Mouse (Mus musculus) liver, embryonic 13.5 days (tissue): ENCODE results near the gene Arhgef3. TPM values are rescaled to one million over a fixed set of nuclear protein-coding genes. Genes with fewer than 3 reads are reported as not detected.
A peak's percentile ranks its signal among the peaks of the same experiment; 100 is the strongest.

Experiments
- ATAC-seq: fragments of 200-750 bp; cut with Nextera tagmentation; 2 replicates; pipeline ENCODE4 v1.8.0; 2017; ENCODE audit warnings: low read depth, mild to moderate bottlenecking, moderate number of reproducible peaks, moderate library complexity
- DNase-seq: peaks from one replicate; pipeline ENCODE4 v3.0.0; 2022
- H3K27ac ChIP-seq: fragments of 300-500 bp; sonication (generic); 2 replicates; pipeline ENCODE4 v1.5.1; 2015; ENCODE audit warnings: moderate library complexity, mild to moderate bottlenecking, inconsistent platforms
- H3K27me3 ChIP-seq: fragments of 300-500 bp; sonication (generic); 2 replicates; pipeline ENCODE4 v1.6.1; 2015; ENCODE audit warnings: mild to moderate bottlenecking, inconsistent platforms
- H3K36me3 ChIP-seq: fragments of 300-500 bp; sonication (generic); 2 replicates; pipeline ENCODE4 v1.6.1; 2015; ENCODE audit warnings: mild to moderate bottlenecking, inconsistent platforms
- H3K4me1 ChIP-seq: fragments of 300-500 bp; sonication (generic); replicated peaks from 2 replicates; pipeline ENCODE4 v1.6.1; 2015; ENCODE audit warnings: inconsistent platforms
- H3K4me2 ChIP-seq: fragments of 300-500 bp; sonication (generic); 2 replicates; pipeline ENCODE4 v1.6.1; 2015; ENCODE audit warnings: inconsistent platforms, mild to moderate bottlenecking, moderate library complexity
- H3K4me3 ChIP-seq: fragments of 300-500 bp; sonication (generic); replicated peaks from 2 replicates; pipeline ENCODE4 v1.5.1; 2015; ENCODE audit warnings: mild to moderate bottlenecking, inconsistent platforms
- H3K9ac ChIP-seq: fragments of 300-500 bp; sonication (generic); 2 replicates; pipeline ENCODE4 v1.6.1; 2015; ENCODE audit warnings: mild to moderate bottlenecking, inconsistent platforms
- H3K9me3 ChIP-seq: fragments of 300-500 bp; sonication (generic); replicated peaks from 2 replicates; pipeline ENCODE4 v1.6.1; 2016; ENCODE audit warnings: inconsistent platforms
- WGBS: fragments of 180-500 bp; shearing (Covaris S2); methylation state at CpG from one replicate; pipeline ENCODE4 v1.1.7; 2015; ENCODE audit not compliant: insufficient replicate concordance; 5-methylcytosine and 5-hydroxymethylcytosine counted together
- polyA plus RNA-seq: library from polyadenylated mRNA; unstranded; fragments of >200 nt; fragmentation: Nextera tagmentation; extraction: Ambion mirVana; gene quantifications from 2 replicates; pipeline ENCODE4 v1.2.1, GENCODE M21; 2015

Arhgef3 gene
- polyA plus RNA-seq, 1 experiment from 2014 or later, result 3.7 TPM

DNA sequence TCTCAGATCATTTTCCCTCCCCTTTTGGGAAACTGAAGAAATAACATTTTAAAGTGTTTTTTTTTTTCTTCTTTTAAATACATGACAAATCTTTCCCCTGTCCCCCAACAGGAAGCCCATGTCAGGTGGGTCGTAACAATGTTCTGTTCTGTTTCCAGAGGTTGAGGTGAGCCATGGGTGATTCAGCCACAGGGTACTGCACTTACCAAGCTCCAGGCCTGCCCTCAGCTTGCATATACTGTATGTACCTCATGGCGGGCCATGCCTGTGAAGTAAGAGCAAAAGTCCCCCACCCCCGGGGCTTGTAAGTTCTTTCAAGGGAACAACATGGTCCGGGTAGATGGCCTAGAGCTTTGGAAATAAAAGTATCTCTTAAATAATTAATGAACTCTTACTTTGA lies 188.6 kb downstream of the Arhgef3 start:
- 63% methylated on average over 4 of the region's 4 CpGs for WGBS
- no peaks in the 10 kb centered on the region for H3K27me3 ChIP-seq
- ATAC-seq, result no peak

DNA sequence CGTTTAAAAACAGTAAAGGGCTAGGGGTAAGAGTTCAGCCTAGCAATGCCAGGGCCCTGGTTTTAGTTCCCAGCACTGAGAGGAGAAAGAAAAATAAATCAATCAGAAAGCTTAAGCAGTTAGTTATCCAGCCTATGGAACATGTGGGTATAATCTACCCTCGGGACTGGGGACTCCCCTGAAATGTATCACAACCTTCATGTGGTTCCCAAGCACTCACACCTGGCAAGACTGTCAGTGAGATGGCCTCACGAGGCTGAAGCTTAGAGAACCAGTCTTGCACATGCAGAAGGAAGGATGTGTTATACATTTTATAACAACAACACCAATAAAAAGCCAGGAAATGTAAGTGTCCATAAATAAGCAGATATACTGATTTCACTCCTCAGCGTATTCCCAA lies 189.7 kb downstream of the Arhgef3 start:
- Histone ChIP-seq H3K9me3 (no peaks in the 10 kb centered on the region), H3K36me3 (no peaks in the 10 kb centered on the region), H3K27ac (no peak overlapping the region), H3K4me2 (no peak overlapping the region), H3K4me3 (no peak overlapping the region), H3K4me1 (no peaks in the 10 kb centered on the region), H3K27me3 (no peaks in the 10 kb centered on the region), H3K9ac (no peak overlapping the region)
- ATAC-seq (no peak), DNase-seq (no peak)
- WGBS, result 61% methylated on average over 4 of the region's 4 CpGs

More for the DNA sequence above, 188.6 kb downstream of the Arhgef3 start:
- Histone ChIP-seq H3K4me3 (no peak overlapping the region), H3K4me1 (no peaks in the 10 kb centered on the region), H3K27ac (no peak overlapping the region), H3K9ac (no peak overlapping the region), H3K36me3 (no peaks in the 10 kb centered on the region), H3K4me2 (no peak overlapping the region), H3K9me3 (no peaks in the 10 kb centered on the region)
- no peak for DNase-seq

DNA sequence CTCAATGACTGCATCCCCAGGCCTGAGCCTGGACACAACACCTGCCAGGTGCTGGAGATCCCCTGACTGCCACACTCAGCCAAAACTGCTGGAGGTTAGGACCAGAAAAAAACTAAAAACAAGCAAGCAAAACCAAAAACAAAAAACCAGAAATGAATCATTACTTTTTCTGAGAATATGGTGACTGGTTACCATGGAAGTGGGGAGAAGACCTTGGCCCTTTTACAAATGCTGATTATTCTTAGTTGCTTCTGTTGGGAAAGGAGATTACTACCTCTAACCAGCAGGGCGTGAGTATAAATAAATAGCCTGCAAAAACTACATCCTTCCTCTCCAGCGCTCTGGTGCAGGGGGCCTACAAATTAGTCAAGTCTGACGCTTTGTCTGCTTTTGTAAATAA lies 194.1 kb downstream of the Arhgef3 start:
- Histone ChIP-seq H3K27ac (no peak overlapping the region), H3K9me3 (no peaks in the 10 kb centered on the region), H3K4me3 (no peak overlapping the region), H3K4me1 (no peaks in the 10 kb centered on the region), H3K36me3 (no peaks in the 10 kb centered on the region), H3K9ac (no peak overlapping the region), H3K4me2 (no peak overlapping the region), H3K27me3 (no peaks in the 10 kb centered on the region)
- DNase-seq (no peak), ATAC-seq (no peak)
- WGBS, result 62% methylated on average over 3 of the region's 3 CpGs

DNA sequence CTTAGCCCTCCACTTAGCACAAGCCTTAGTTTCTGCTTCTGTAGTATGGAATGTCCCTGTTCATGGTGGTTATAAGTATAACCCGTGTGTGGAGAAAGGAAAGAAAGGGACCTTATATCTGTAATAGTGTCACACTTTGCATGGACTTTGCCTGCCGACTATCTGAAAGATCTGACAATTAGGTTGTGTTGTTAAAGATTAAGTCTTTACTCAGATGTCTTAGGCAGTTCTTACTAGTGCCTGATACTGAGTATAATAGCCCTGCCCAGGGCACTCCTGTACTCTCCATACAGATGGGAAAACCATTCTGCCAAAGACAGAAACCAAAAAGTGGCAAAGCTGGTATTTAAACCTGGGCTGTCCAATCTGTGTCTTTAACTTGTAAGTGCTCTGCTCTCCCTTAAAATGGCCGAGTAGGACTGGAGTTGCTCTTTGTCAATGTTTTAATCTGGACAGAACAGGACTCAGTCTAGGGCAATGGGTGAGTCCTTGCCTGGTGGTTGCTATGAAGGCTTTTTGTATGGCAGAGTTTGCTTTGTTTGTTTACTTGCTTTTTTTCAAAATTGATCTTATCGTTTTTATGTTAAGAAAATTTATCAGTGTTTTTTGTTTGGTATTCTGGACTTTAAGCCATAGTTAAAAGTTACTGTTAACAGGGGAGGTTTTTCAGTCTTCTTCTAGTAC lies 196.0 kb downstream of the Arhgef3 start:
- H3K9ac ChIP-seq, result no peak overlapping the region
- H3K4me3 ChIP-seq, result no peak overlapping the region
- no peak overlapping the region for H3K4me2 ChIP-seq
- DNase-seq, result no peak
- ATAC-seq, result no peak
- no peaks in the 10 kb centered on the region for H3K27me3 ChIP-seq
- H3K27ac ChIP-seq, result no peak overlapping the region
- WGBS, result 56% methylated on average over 4 of the region's 4 CpGs
- H3K9me3 ChIP-seq, result no peaks in the 10 kb centered on the region
- H3K4me1 ChIP-seq, result no peaks in the 10 kb centered on the region
- no peaks in the 10 kb centered on the region for H3K36me3 ChIP-seq

DNA sequence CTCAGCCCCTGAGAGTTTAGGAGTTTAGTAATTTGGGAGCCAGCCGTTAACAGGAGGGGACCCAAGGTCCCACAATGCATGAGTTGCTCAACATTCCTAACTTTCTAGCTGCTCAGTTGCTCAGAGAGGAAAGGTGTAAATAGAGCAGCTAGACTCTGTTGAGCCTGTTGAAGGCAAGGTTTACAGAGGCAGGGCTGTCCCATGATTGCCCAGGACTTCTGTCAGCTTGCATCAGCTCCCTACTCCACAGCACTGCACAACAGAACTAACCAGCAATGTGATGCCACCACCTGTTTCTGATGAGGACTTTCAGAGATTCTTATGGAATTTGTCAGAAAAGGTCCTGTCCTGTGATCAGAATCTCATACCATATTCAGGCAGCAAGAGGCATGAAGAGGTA lies 197.7 kb downstream of the Arhgef3 start:
- H3K9me3 ChIP-seq, result no peaks in the 10 kb centered on the region
- H3K27ac ChIP-seq, result no peak overlapping the region
- no peaks in the 10 kb centered on the region for H3K36me3 ChIP-seq
- DNase-seq (no peak), ATAC-seq (peak; percentile 54)
- no peak overlapping the region for H3K4me2 ChIP-seq
- no peak overlapping the region for H3K4me3 ChIP-seq
- no peaks in the 10 kb centered on the region for H3K27me3 ChIP-seq
- no peaks in the 10 kb centered on the region for H3K4me1 ChIP-seq
- 51% methylated on average over 1 of the region's 1 CpGs for WGBS
- H3K9ac ChIP-seq, result no peak overlapping the region

DNA sequence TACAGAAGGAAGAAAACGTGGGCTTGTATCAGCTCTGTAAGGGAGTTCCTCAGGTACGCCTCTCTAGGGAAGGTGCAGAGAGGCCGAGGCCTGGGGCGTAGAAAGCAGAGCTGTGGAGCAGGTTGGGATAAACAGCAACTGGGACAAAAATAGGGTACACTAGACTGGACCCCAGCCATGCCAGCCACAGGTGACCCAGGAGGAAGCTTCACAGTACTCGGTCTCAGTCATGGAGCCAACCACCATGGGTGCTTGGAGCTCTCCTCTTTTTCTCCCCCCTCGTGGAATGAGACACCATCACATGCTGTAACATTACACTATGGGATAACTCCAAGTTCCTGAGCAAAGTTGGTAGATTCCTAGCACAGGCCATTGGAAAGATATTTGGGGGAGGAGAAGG lies 201.0 kb downstream of the Arhgef3 start:
- H3K4me2 ChIP-seq, result no peak overlapping the region
- H3K36me3 ChIP-seq, result no peaks in the 10 kb centered on the region
- no peaks in the 10 kb centered on the region for H3K27me3 ChIP-seq
- no peak overlapping the region for H3K4me3 ChIP-seq
- DNase-seq, result no peak
- H3K9ac ChIP-seq, result no peak overlapping the region
- no peak for ATAC-seq
- no peaks in the 10 kb centered on the region for H3K4me1 ChIP-seq
- H3K27ac ChIP-seq, result no peak overlapping the region
- no peaks in the 10 kb centered on the region for H3K9me3 ChIP-seq
- WGBS, result 69% methylated on average over 6 of the region's 6 CpGs

DNA sequence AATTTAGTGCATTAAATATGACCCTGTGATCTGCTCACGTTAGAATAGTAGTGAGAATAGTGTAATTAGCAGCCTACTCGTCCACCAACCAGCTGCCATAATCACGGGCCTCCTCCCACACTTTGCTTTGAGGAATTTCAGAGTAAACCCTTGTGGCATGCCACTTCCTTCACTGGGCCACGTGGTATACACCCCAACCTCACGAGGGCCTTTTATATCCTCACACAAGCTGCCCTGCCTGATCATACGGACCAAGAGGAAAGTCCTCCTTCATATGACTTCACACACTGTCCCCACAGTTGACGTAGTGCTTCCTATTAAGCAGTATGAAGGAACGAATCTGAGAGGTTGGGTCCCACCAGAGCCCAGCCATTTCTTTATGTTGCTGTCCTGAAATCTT lies 202.4 kb downstream of the Arhgef3 start:
- Histone ChIP-seq H3K4me3 (no peak overlapping the region), H3K36me3 (no peaks in the 10 kb centered on the region), H3K4me1 (no peaks in the 10 kb centered on the region), H3K27ac (no peak overlapping the region), H3K4me2 (no peak overlapping the region), H3K9me3 (no peaks in the 10 kb centered on the region), H3K9ac (no peak overlapping the region), H3K27me3 (no peaks in the 10 kb centered on the region)
- ATAC-seq (no peak), DNase-seq (no peak)
- WGBS, result 31% methylated on average over 8 of the region's 8 CpGs

DNA sequence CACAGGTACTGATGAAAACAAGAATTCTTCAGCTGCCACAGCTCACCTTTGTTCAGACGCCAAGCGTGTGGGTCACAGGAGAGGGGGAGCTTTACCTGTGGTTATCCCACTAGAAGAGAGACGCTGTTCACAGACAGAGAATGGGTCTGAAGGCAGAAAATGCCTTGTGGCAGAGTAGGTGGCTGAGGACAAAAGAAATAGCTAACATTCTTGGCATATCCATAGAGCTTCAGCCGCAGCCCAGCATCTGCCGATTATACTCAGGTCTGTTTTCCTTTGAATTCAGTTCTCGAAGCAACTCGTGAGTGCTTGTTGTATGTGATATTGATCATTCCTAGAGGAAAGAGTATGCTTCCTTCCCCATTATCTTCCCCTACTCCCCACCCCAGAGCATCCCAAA lies 204.7 kb downstream of the Arhgef3 start:
- H3K9ac ChIP-seq, result no peak overlapping the region
- no peaks in the 10 kb centered on the region for H3K4me1 ChIP-seq
- no peaks in the 10 kb centered on the region for H3K36me3 ChIP-seq
- ATAC-seq, result no peak
- H3K4me3 ChIP-seq, result no peak overlapping the region
- no peak for DNase-seq
- H3K4me2 ChIP-seq, result no peak overlapping the region
- no peaks in the 10 kb centered on the region for H3K27me3 ChIP-seq
- no peak overlapping the region for H3K27ac ChIP-seq
- H3K9me3 ChIP-seq, result no peaks in the 10 kb centered on the region
- WGBS, result 65% methylated on average over 7 of the region's 7 CpGs

DNA sequence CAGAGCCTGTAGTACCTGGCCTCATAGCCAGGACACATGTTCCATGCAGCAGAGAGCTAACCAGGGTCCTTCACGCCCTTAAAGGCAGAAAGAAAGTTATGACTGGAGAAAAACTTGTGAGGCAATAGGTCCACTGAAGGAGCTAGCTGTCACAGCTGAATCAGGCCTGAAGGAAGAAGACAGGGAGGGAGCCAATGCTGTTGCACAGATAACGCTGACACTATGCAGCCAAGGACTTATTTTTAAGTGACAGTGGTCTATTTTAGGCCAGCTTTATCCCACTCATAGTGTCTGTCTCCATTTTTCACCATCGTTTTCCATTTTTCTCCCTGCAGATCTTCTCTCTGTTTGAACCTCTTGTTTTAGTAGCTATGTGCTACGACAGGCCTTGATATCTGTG lies 207.3 kb downstream of the Arhgef3 start:
- DNase-seq (no peak), ATAC-seq (no peak)
- H3K9me3 ChIP-seq, result no peaks in the 10 kb centered on the region
- H3K36me3 ChIP-seq, result no peaks in the 10 kb centered on the region
- no peaks in the 10 kb centered on the region for H3K4me1 ChIP-seq
- 48% methylated on average over 4 of the region's 4 CpGs for WGBS
- H3K27ac ChIP-seq, result no peak overlapping the region
- no peak overlapping the region for H3K4me3 ChIP-seq
- no peaks in the 10 kb centered on the region for H3K27me3 ChIP-seq
- H3K9ac ChIP-seq, result no peak overlapping the region
- no peak overlapping the region for H3K4me2 ChIP-seq

DNA sequence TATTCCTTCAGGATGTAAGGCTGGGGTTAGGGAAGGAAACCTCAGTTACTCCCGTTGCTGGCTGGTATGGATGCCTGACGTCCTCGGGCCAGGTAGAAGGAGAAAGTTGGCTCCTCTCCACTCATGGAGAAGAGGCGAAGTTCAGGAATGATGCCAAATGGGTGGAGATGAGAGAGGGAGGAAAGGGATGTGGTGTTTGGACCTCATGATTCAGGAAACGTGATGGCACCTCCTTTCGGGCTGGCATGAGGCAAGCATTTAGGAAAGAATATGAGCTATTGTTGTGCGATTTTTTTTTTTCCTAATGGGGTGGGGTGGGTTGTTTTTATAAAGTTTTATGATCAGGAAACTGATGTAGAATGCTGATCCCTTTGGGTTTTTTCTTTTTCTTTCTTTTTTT lies 210.0 kb downstream of the Arhgef3 start:
- no peak for ATAC-seq
- DNase-seq, result no peak
- 66% methylated on average over 7 of the region's 7 CpGs for WGBS
- Histone ChIP-seq H3K36me3 (no peaks in the 10 kb centered on the region), H3K9me3 (no peaks in the 10 kb centered on the region), H3K4me3 (no peak overlapping the region), H3K9ac (no peak overlapping the region), H3K27me3 (no peaks in the 10 kb centered on the region), H3K4me2 (no peak overlapping the region), H3K4me1 (no peaks in the 10 kb centered on the region), H3K27ac (no peak overlapping the region)

DNA sequence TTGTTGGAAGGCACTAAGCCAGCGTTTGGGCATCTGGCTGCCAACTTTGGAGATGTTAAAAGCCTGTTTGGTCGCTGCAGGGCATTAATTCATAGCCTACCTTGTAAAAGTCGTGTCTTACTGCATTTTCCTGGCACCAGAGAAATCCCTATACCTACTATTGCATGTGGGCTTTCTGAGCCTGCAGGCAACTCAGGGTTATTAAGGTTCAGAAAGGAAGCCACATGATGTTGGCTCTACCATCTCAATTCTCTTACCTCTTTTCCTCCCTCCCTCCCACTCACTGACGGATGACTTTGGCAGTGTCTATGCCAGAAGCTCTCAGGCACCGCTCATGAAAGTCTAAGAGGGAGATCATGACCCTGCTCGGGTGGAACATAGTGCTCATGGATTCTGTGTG lies 210.8 kb downstream of the Arhgef3 start:
- H3K36me3 ChIP-seq, result no peaks in the 10 kb centered on the region
- 60% methylated on average over 6 of the region's 6 CpGs for WGBS
- H3K4me3 ChIP-seq, result no peak overlapping the region
- no peaks in the 10 kb centered on the region for H3K9me3 ChIP-seq
- H3K4me2 ChIP-seq, result no peak overlapping the region
- ATAC-seq (no peak), DNase-seq (no peak)
- H3K27ac ChIP-seq, result no peak overlapping the region
- no peak overlapping the region for H3K9ac ChIP-seq
- H3K27me3 ChIP-seq, result no peaks in the 10 kb centered on the region
- no peaks in the 10 kb centered on the region for H3K4me1 ChIP-seq

DNA sequence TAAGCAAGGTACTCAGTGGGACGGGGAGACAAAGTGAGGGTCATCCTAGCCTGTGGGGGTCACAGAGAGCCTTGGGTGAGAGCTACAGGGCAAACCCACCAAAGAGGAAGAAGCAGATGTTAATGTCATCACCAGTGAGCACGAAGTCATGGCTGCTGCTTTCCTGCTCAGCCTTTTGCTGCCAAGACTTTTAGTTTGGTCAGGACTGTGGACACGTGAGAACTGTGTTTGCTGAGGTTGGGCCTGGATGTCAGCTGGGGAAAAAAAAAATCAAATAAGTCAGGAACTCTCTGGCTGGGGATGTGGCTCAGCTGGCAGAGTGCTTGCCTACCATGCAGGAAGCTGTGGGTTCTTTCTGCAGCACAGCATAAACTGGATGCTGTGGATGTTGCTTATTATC lies 213.2 kb downstream of the Arhgef3 start:
- H3K36me3 ChIP-seq, result no peaks in the 10 kb centered on the region
- ATAC-seq (no peak), DNase-seq (no peak)
- no peak overlapping the region for H3K4me2 ChIP-seq
- 24% methylated on average over 3 of the region's 3 CpGs for WGBS
- H3K4me3 ChIP-seq, result no peak overlapping the region
- no peak overlapping the region for H3K9ac ChIP-seq
- no peak overlapping the region for H3K27ac ChIP-seq
- H3K9me3 ChIP-seq, result no peaks in the 10 kb centered on the region
- no peaks in the 10 kb centered on the region for H3K27me3 ChIP-seq
- no peaks in the 10 kb centered on the region for H3K4me1 ChIP-seq
